Mouse (Mus musculus) myocyte (in vitro differentiated cells): ENCODE data around the gene Disp3. TPM values are rescaled to one million over a fixed set of nuclear protein-coding genes. Genes with fewer than 3 reads are reported as not detected.

ENCODE experiments used
- H3K27me3 ChIP-seq: one replicate; pipeline ENCODE4 v1.6.1; 2011; ENCODE audit not compliant: control insufficient read depth, insufficient read depth, insufficient read length
- H3K36me3 ChIP-seq: one replicate; pipeline ENCODE4 v1.6.1; 2011; ENCODE audit not compliant: control insufficient read depth, insufficient read depth
- H3K4me2 ChIP-seq: one replicate; pipeline ENCODE4 v1.6.1; 2011; ENCODE audit warnings: low read depth, control low read depth
- H3K4me3 ChIP-seq: one replicate; pipeline ENCODE4 v1.5.1; 2011; ENCODE audit warnings: mild to moderate bottlenecking, control low read depth, moderate library complexity
- H3K79me2 ChIP-seq: one replicate; pipeline ENCODE4 v1.6.1; 2011; ENCODE audit not compliant: control insufficient read depth, insufficient read depth
- H3ac ChIP-seq: one replicate; pipeline ENCODE4 v1.6.1; 2011; ENCODE audit not compliant: control insufficient read depth, insufficient read length
- CEBPB ChIP-seq: IDR thresholded peaks from 2 replicates; pipeline ENCODE4 v1.6.1; 2011; ENCODE audit warnings: mild to moderate bottlenecking, moderate library complexity; ENCODE audit not compliant: poor library complexity, insufficient read depth, severe bottlenecking
- E2F4 ChIP-seq: IDR thresholded peaks from one replicate; pipeline ENCODE4 v1.6.1; 2011; ENCODE audit warnings: mild to moderate bottlenecking, control low read depth, moderate library complexity; ENCODE audit not compliant: insufficient read depth
- MAX ChIP-seq: IDR thresholded peaks from one replicate; pipeline ENCODE4 v1.6.1; 2011; ENCODE audit warnings: low read depth, mild to moderate bottlenecking, control low read depth
- MYOD1 ChIP-seq, 3 experiments: IDR thresholded peaks; one replicate each; pipeline ENCODE4 v1.6.1; 2011; ENCODE audit warnings: control low read depth in 2 of 3, low read depth in 2 of 3, mild to moderate bottlenecking in 2 of 3, moderate library complexity in 1 of 3; ENCODE audit not compliant: insufficient read length in 2 of 3, control insufficient read depth in 1 of 3
- MYOG ChIP-seq, 3 experiments: IDR thresholded peaks; one replicate each; pipeline ENCODE4 v1.6.1; 2011; ENCODE audit warnings: control low read depth in 2 of 3, low read depth in 2 of 3, mild to moderate bottlenecking in 2 of 3; ENCODE audit not compliant: insufficient read length in 2 of 3, control insufficient read depth in 1 of 3, insufficient read depth in 1 of 3
- POLR2A ChIP-seq: IDR thresholded peaks from one replicate; pipeline ENCODE4 v1.6.1; 2011; ENCODE audit warnings: low read depth, mild to moderate bottlenecking, control low read depth, moderate library complexity; ENCODE audit not compliant: insufficient read length
- POLR2AphosphoS2 ChIP-seq: IDR thresholded peaks from one replicate; pipeline ENCODE4 v1.6.1; 2011; ENCODE audit warnings: low read depth, control low read depth; ENCODE audit not compliant: insufficient read length
- REST ChIP-seq: IDR thresholded peaks from one replicate; pipeline ENCODE4 v1.6.1; 2011; ENCODE audit warnings: mild to moderate bottlenecking, control low read depth, moderate library complexity; ENCODE audit not compliant: insufficient read depth, insufficient read length
- SRF ChIP-seq: IDR thresholded peaks from one replicate; pipeline ENCODE4 v1.6.1; 2011; ENCODE audit warnings: low read depth; ENCODE audit not compliant: control insufficient read depth, insufficient read length
- TCF12 ChIP-seq: IDR thresholded peaks from one replicate; pipeline ENCODE4 v1.6.1; 2011; ENCODE audit warnings: mild to moderate bottlenecking, control low read depth; ENCODE audit not compliant: poor library complexity, insufficient read depth, severe bottlenecking
- TCF3 ChIP-seq: IDR thresholded peaks from one replicate; pipeline ENCODE4 v1.6.1; 2011; ENCODE audit warnings: low read depth, control low read depth; ENCODE audit not compliant: insufficient read length
- USF1 ChIP-seq: IDR thresholded peaks from one replicate; pipeline ENCODE4 v1.6.1; 2011; ENCODE audit warnings: low read depth, mild to moderate bottlenecking, control low read depth, moderate library complexity
- polyA plus RNA-seq: library from polyadenylated mRNA; unstranded; fragments of >200 nt; fragmentation: generic; extraction: Trizol; gene quantifications from one replicate; pipeline ENCODE4 v1.2.1, GENCODE M21; 2012; ENCODE audit warnings: missing spikeins

The Disp3 gene
- polyA plus RNA-seq, 1 experiment = 0.01 TPM

DNA sequence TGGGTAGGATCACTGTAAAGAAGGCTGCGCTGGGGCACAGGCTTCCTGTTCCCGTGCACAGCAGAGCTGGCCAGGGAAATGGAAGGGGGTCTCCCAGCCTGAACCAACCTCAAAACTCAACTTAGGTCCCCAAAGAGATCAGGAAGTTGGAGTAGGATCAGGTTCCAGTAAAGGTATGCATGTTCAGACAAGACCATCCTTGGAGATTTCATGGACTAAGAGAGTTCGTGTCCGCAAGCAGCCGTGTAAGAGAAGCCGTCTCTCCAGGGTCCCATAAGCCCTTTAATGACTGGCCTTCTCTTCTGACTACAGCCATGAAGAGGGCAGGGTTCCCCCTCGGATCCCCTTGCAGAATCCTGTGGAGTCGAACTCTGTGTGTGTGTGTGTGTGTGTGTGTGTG, 39.0 kb upstream of the Disp3 start:
- Histone ChIP-seq H3K79me2 (no peaks in the 10 kb centered on the region), H3ac (no peak overlapping the region), H3K27me3 (peaks cover 11% of the 10 kb centered on the region), H3K36me3 (no peaks in the 10 kb centered on the region), H3K4me3 (no peak overlapping the region), H3K4me2 (no peak overlapping the region)
- TF ChIP-seq POLR2AphosphoS2 (no peak), SRF (no peak), TCF12 (no peak), E2F4 (no peak), CEBPB (no peak), USF1 (no peak), TCF3 (no peak), POLR2A (no peak), REST (no peak), MYOG (IDR thresholded peaks at IDR 0.05; ENCODE audit: control insufficient read depth in 1 of 3, insufficient read depth in 1 of 3, insufficient read length in 2 of 3, low read depth in 2 of 3) (no peak)

DNA sequence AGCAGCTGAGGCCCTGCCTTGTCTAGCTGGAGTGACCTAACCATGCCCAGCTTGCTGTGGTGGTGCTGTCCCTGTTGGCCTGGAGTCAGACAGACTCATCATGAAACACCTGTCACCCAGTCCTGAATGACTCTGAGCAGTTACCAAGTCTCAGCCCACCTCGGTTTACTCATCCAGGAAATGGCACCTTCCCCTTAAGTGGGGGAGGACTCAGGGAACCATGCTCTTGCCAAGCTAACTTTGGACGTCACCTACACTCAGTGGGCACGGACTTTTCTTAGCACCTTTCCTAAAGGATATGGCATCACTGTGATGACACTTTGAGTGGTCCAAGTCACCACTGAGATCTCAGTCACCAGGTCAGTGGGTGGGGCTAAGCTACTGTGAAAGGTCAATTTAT, 38.2 kb upstream of the Disp3 start:
- Histone ChIP-seq H3ac (no peak overlapping the region), H3K27me3 (peaks cover 15% of the 10 kb centered on the region), H3K4me2 (no peak overlapping the region), H3K36me3 (no peaks in the 10 kb centered on the region), H3K79me2 (no peaks in the 10 kb centered on the region), H3K4me3 (no peak overlapping the region)
- no peak for TF ChIP-seq USF1
- TF ChIP-seq POLR2A = no peak
- TF ChIP-seq POLR2AphosphoS2 = no peak

DNA sequence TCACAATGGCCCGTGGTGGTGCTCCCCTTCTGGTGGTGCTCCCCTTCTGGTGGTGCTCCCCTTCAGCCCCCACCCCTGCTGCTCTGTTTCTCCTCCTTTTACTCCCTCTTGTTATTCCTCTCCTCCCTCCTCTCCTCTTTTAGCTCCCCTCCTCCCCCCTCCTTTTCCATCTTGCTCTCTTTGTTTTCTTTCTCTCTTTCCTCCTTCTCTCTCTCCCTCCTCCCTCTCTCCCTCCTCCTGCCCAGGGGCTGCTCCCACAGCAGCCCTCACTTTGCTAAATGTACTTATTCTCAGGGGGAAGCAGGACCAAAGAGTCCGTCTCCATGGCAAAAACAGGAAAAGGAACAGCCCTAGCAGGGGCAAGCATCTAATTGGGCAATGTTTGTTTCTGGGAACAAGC, 37.3 kb upstream of the Disp3 start:
- Histone ChIP-seq H3K79me2 (no peaks in the 10 kb centered on the region), H3ac (no peak overlapping the region), H3K27me3 (peaks cover 17% of the 10 kb centered on the region), H3K4me3 (no peak overlapping the region), H3K4me2 (no peak overlapping the region), H3K36me3 (no peaks in the 10 kb centered on the region)
- TF ChIP-seq TCF3 = no peak
- no peak for TF ChIP-seq POLR2A
- TF ChIP-seq TCF12 = no peak
- TF ChIP-seq MYOD1 (IDR thresholded peaks at IDR 0.05; ENCODE audit: control insufficient read depth in 1 of 3, insufficient read length in 2 of 3, low read depth in 2 of 3) = no peak
- no peak for TF ChIP-seq REST

DNA sequence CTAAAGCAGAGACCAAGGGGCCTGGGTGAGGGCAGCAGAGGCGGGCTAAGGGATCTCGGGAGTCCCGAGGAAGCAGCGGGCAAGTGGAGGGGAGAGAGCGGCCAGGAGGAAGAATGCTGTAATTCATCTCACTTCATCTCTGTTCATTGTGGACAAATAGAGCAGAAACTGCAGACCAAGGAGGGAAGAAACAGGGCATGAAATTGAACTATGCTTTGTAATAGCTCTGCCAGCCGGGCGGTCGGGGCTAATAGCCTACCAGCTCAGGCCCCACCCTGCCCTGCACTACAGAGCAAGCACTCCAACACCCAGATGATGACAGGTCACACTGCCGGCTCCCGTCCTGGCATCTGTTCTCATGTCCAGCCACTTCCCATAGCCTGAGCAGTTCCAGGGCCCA, 34.4 kb upstream of the Disp3 start:
- Histone ChIP-seq H3K4me3 (no peak overlapping the region), H3K79me2 (no peaks in the 10 kb centered on the region), H3K36me3 (no peaks in the 10 kb centered on the region), H3ac (no peak overlapping the region), H3K27me3 (peaks cover 22% of the 10 kb centered on the region), H3K4me2 (no peak overlapping the region)
- TF ChIP-seq USF1 (no peak), TCF12 (no peak), E2F4 (no peak), SRF (no peak), CEBPB (no peak)

DNA sequence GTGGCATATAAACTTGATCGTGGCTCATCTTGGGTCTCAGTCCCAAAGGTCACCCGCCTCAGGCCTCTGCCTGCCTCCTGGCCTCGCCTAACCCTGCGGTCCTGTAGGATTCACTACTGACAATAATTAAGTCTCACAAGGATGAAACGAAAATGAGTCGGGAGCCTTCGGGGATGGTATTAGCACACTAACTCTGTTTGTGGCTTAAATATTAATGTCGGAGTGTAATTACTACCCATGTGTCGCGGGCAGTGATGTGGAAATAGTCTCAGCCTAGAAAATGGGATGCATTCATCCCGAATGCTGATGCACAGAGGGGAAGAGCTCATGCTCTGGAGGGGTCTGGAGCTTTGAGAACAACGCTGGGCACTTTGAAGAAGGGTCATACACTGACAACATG, 31.6 kb upstream of the Disp3 start:
- TF ChIP-seq SRF = no peak
- TF ChIP-seq TCF12 = no peak
- no peak overlapping the region for H3K4me3 ChIP-seq
- no peak overlapping the region for H3ac ChIP-seq
- no peak overlapping the region for H3K4me2 ChIP-seq
- H3K36me3 ChIP-seq = no peaks in the 10 kb centered on the region
- no peaks in the 10 kb centered on the region for H3K79me2 ChIP-seq
- peaks cover 23% of the 10 kb centered on the region for H3K27me3 ChIP-seq

- Histone ChIP-seq H3K4me3 (no peak overlapping the region), H3K4me2 (no peak overlapping the region), H3ac (no peak overlapping the region), H3K36me3 (no peaks in the 10 kb centered on the region), H3K27me3 (peaks cover 27% of the 10 kb centered on the region), H3K79me2 (no peaks in the 10 kb centered on the region)
- no peak for TF ChIP-seq MYOG (IDR thresholded peaks at IDR 0.05; ENCODE audit: control insufficient read depth in 1 of 3, insufficient read depth in 1 of 3, insufficient read length in 2 of 3, low read depth in 2 of 3)
- TF ChIP-seq TCF12 = no peak
- no peak for TF ChIP-seq MAX
- no peak for TF ChIP-seq MYOD1 (IDR thresholded peaks at IDR 0.05; ENCODE audit: control insufficient read depth in 1 of 3, insufficient read length in 2 of 3, low read depth in 2 of 3)
- TF ChIP-seq USF1 = no peak
- TF ChIP-seq E2F4 = no peak
- TF ChIP-seq REST = no peak
- TF ChIP-seq SRF = no peak
- no peak for TF ChIP-seq TCF3
- no peak for TF ChIP-seq POLR2A
- TF ChIP-seq POLR2AphosphoS2 = no peak
- TF ChIP-seq CEBPB = no peak
Measured at GRCm38 (mm10) chr4:148315377-148316175, 27.8 kb upstream of the Disp3 start.
